Mouse (Mus musculus): ENCODE data around the gene Serp2. TPM values are rescaled to one million over a fixed set of nuclear protein-coding genes. Genes with fewer than 3 reads are reported as not detected.

Serp2 gene
- polyA plus RNA-seq, 1 experiment from 2014 or later = 8.2 TPM

GRCm38 (mm10) chr14:76488101-76489044 lies 68.3 kb downstream of the Serp2 start:
- Histone ChIP-seq H3K4me2 (no peak overlapping the region), H3K27ac (no peak overlapping the region), H3K27me3 (no peaks in the 10 kb centered on the region), H3K4me3 (no peak overlapping the region), H3K36me3 (no peaks in the 10 kb centered on the region), H3K9ac (no peak overlapping the region), H3K9me3 (replicated peaks) (no peaks in the 10 kb centered on the region), H3K4me1 (replicated peaks) (no peaks in the 10 kb centered on the region)
- ATAC-seq (replicated peaks; ENCODE audit: insufficient number of reproducible peaks, insufficient read depth, low FRiP score, low read depth) = no peak
- WGBS = 67% methylated on average over 18 of the region's 18 CpGs

- Histone ChIP-seq H3K4me1 (replicated peaks) (no peaks in the 10 kb centered on the region), H3K9me3 (replicated peaks) (no peaks in the 10 kb centered on the region), H3K27me3 (no peaks in the 10 kb centered on the region), H3K27ac (no peak overlapping the region), H3K36me3 (no peaks in the 10 kb centered on the region), H3K4me2 (no peak overlapping the region), H3K9ac (no peak overlapping the region), H3K4me3 (no peak overlapping the region)
- no peak for ATAC-seq (replicated peaks; ENCODE audit: insufficient number of reproducible peaks, insufficient read depth, low FRiP score, low read depth)
- 82% methylated on average over 16 of the region's 16 CpGs for WGBS
These were observed 69.1 kb downstream of the Serp2 start for GRCm38 (mm10) chr14:76487609-76488008.

GRCm38 (mm10) chr14:76483701-76484100 lies 73.0 kb downstream of the Serp2 start:
- H3K9ac ChIP-seq = no peak overlapping the region
- peaks cover 9% of the 10 kb centered on the region for H3K4me1 ChIP-seq (replicated peaks)
- 100% methylated on average over 1 of the region's 1 CpGs for WGBS
- H3K27me3 ChIP-seq = no peaks in the 10 kb centered on the region
- no peak overlapping the region for H3K4me3 ChIP-seq
- H3K4me2 ChIP-seq = no peak overlapping the region
- no peak for ATAC-seq (replicated peaks; ENCODE audit: insufficient number of reproducible peaks, insufficient read depth, low FRiP score, low read depth)
- H3K27ac ChIP-seq = no peak overlapping the region
- no peaks in the 10 kb centered on the region for H3K36me3 ChIP-seq
- no peaks in the 10 kb centered on the region for H3K9me3 ChIP-seq (replicated peaks)

Other genes with a start within 250 kb of the Serp2 start
- gene Tsc22d1, start 141.9 kb downstream of the Serp2 start, polyA plus RNA-seq (2015; fragmentation: Nextera tagmentation; extraction: Ambion mirVana) = 266 and 375 TPM in 2 replicates

All from heart, embryonic 15.5 days (tissue).